Mouse (Mus musculus): ENCODE measurements at regions not wholly inside any gene's neighbourhood (a gene's known extent, or its start where the extent isn't known, plus 50 kb on each side); places are given as distances from the start of the nearest gene placed in this dataset.

- Histone ChIP-seq H3K9me3 (replicated peaks) (no peaks in the 10 kb centered on the region), H3K27me3 (no peaks in the 10 kb centered on the region), H3K9ac (no peak overlapping the region), H3K36me3 (replicated peaks) (no peaks in the 10 kb centered on the region), H3K4me3 (replicated peaks) (no peak overlapping the region), H3K4me2 (no peak overlapping the region), H3K4me1 (replicated peaks) (no peaks in the 10 kb centered on the region), H3K27ac (replicated peaks) (no peak overlapping the region)
- WGBS (ENCODE audit: insufficient replicate concordance), result 68% methylated on average over 11 of the region's 11 CpGs
- no peak for ATAC-seq (ENCODE audit: insufficient read depth)
These were observed 137.8 kb downstream of the Pfkfb3 start for GRCm38 (mm10) chr2:11416122-11416521.

GRCm38 (mm10) chr2:11412521-11412920 lies 141.4 kb downstream of the Pfkfb3 start:
- Histone ChIP-seq H3K27ac (replicated peaks) (no peak overlapping the region), H3K27me3 (no peaks in the 10 kb centered on the region), H3K4me3 (replicated peaks) (no peak overlapping the region), H3K4me1 (replicated peaks) (no peaks in the 10 kb centered on the region), H3K9me3 (replicated peaks) (no peaks in the 10 kb centered on the region), H3K4me2 (no peak overlapping the region), H3K36me3 (replicated peaks) (no peaks in the 10 kb centered on the region), H3K9ac (no peak overlapping the region)
- 65% methylated on average over 6 of the region's 6 CpGs for WGBS (ENCODE audit: insufficient replicate concordance)
- ATAC-seq (ENCODE audit: insufficient read depth), result no peak

- WGBS (ENCODE audit: insufficient replicate concordance), result 66% methylated on average over 5 of the region's 6 CpGs
- H3K9me3 ChIP-seq (replicated peaks), result no peaks in the 10 kb centered on the region
These were observed 145.4 kb downstream of the Pfkfb3 start for GRCm38 (mm10) chr2:11408497-11408896.

GRCm38 (mm10) chr2:11406103-11406615 lies 147.7 kb downstream of the Pfkfb3 start:
- no peaks in the 10 kb centered on the region for H3K27me3 ChIP-seq
- peak; percentile 62 for ATAC-seq (ENCODE audit: insufficient read depth)
- WGBS (ENCODE audit: insufficient replicate concordance), result 53% methylated on average over 1 of the region's 1 CpGs
- no peak overlapping the region for H3K4me2 ChIP-seq
- H3K4me3 ChIP-seq (replicated peaks), result no peak overlapping the region
- H3K9me3 ChIP-seq (replicated peaks), result no peaks in the 10 kb centered on the region
- H3K27ac ChIP-seq (replicated peaks), result no peak overlapping the region
- no peaks in the 10 kb centered on the region for H3K4me1 ChIP-seq (replicated peaks)
- no peak overlapping the region for H3K9ac ChIP-seq
- no peaks in the 10 kb centered on the region for H3K36me3 ChIP-seq (replicated peaks)

More at GRCm38 (mm10) chr2:11408497-11408896, 145.4 kb downstream of the Pfkfb3 start:
- Histone ChIP-seq H3K27ac (replicated peaks) (no peak overlapping the region), H3K4me2 (no peak overlapping the region), H3K27me3 (no peaks in the 10 kb centered on the region), H3K36me3 (replicated peaks) (no peaks in the 10 kb centered on the region), H3K4me1 (replicated peaks) (no peaks in the 10 kb centered on the region), H3K9ac (no peak overlapping the region), H3K4me3 (replicated peaks) (no peak overlapping the region)
- ATAC-seq (ENCODE audit: insufficient read depth), result no peak

- no peaks in the 10 kb centered on the region for H3K9me3 ChIP-seq (replicated peaks)
- no peak overlapping the region for H3K9ac ChIP-seq
- ATAC-seq (ENCODE audit: insufficient read depth), result no peak
- no peak overlapping the region for H3K27ac ChIP-seq (replicated peaks)
- H3K4me3 ChIP-seq (replicated peaks), result no peak overlapping the region
- H3K4me2 ChIP-seq, result no peak overlapping the region
- H3K36me3 ChIP-seq (replicated peaks), result no peaks in the 10 kb centered on the region
- WGBS (ENCODE audit: insufficient replicate concordance), result 76% methylated on average over 10 of the region's 10 CpGs
- no peaks in the 10 kb centered on the region for H3K27me3 ChIP-seq
- 0 out of 2 replicates have a peak, but pooled peaks cover 5% of the 10 kb centered on the region for H3K4me1 ChIP-seq (replicated peaks)
These were observed 151.5 kb downstream of the Pfkfb3 start for GRCm38 (mm10) chr2:11402218-11402848.

GRCm38 (mm10) chr2:11399411-11399810 lies 154.5 kb downstream of the Pfkfb3 start:
- Histone ChIP-seq H3K9me3 (replicated peaks) (no peaks in the 10 kb centered on the region), H3K9ac (no peak overlapping the region), H3K27ac (replicated peaks) (no peak overlapping the region), H3K36me3 (replicated peaks) (no peaks in the 10 kb centered on the region), H3K27me3 (no peaks in the 10 kb centered on the region), H3K4me3 (replicated peaks) (no peak overlapping the region), H3K4me2 (no peak overlapping the region), H3K4me1 (replicated peaks) (0 out of 2 replicates have a peak, but pooled peaks cover 5% of the 10 kb centered on the region)
- ATAC-seq (ENCODE audit: insufficient read depth), result no peak
- WGBS (ENCODE audit: insufficient replicate concordance), result 72% methylated on average over 3 of the region's 3 CpGs

GRCm38 (mm10) chr2:11398949-11399348 lies 154.9 kb downstream of the Pfkfb3 start:
- WGBS (ENCODE audit: insufficient replicate concordance), result 59% methylated on average over 6 of the region's 6 CpGs
- Histone ChIP-seq H3K4me2 (no peak overlapping the region), H3K9me3 (replicated peaks) (no peaks in the 10 kb centered on the region), H3K4me1 (replicated peaks) (0 out of 2 replicates have a peak, but pooled peaks cover 5% of the 10 kb centered on the region), H3K36me3 (replicated peaks) (no peaks in the 10 kb centered on the region), H3K4me3 (replicated peaks) (no peak overlapping the region), H3K27me3 (no peaks in the 10 kb centered on the region), H3K27ac (replicated peaks) (no peak overlapping the region), H3K9ac (no peak overlapping the region)
- ATAC-seq (ENCODE audit: insufficient read depth), result no peak

GRCm38 (mm10) chr2:11398391-11398790 lies 155.5 kb downstream of the Pfkfb3 start:
- Histone ChIP-seq H3K27ac (replicated peaks) (no peak overlapping the region), H3K27me3 (no peaks in the 10 kb centered on the region), H3K4me3 (replicated peaks) (no peak overlapping the region), H3K4me1 (replicated peaks) (0 out of 2 replicates have a peak, but pooled peaks cover 5% of the 10 kb centered on the region), H3K4me2 (no peak overlapping the region), H3K36me3 (replicated peaks) (no peaks in the 10 kb centered on the region), H3K9me3 (replicated peaks) (no peaks in the 10 kb centered on the region), H3K9ac (no peak overlapping the region)
- whole genome bisulfite sequencing (ENCODE audit: insufficient replicate concordance), result 17% methylated on average over 6 of the region's 6 CpGs
- ATAC-seq (ENCODE audit: insufficient read depth), result no peak

GRCm38 (mm10) chr2:11396835-11397234 lies 157.0 kb downstream of the Pfkfb3 start:
- WGBS (ENCODE audit: insufficient replicate concordance), result 71% methylated on average over 3 of the region's 3 CpGs
- H3K36me3 ChIP-seq (replicated peaks), result no peaks in the 10 kb centered on the region
- H3K4me1 ChIP-seq (replicated peaks), result 0 out of 2 replicates have a peak, but pooled peaks cover 5% of the 10 kb centered on the region
- no peaks in the 10 kb centered on the region for H3K9me3 ChIP-seq (replicated peaks)
- no peak overlapping the region for H3K4me3 ChIP-seq (replicated peaks)
- H3K27me3 ChIP-seq, result no peaks in the 10 kb centered on the region
- no peak overlapping the region for H3K4me2 ChIP-seq
- no peak overlapping the region for H3K9ac ChIP-seq
- ATAC-seq (ENCODE audit: insufficient read depth), result no peak
- no peak overlapping the region for H3K27ac ChIP-seq (replicated peaks)

GRCm38 (mm10) chr2:11394675-11395349 lies 159.1 kb downstream of the Pfkfb3 start:
- H3K9me3 ChIP-seq (replicated peaks), result no peaks in the 10 kb centered on the region
- H3K4me3 ChIP-seq (replicated peaks), result no peak overlapping the region
- ATAC-seq (ENCODE audit: insufficient read depth), result no peak
- H3K36me3 ChIP-seq (replicated peaks), result no peaks in the 10 kb centered on the region
- H3K9ac ChIP-seq, result no peak overlapping the region
- H3K4me1 ChIP-seq (replicated peaks), result peaks cover 5% of the 10 kb centered on the region; the same call in 1 of the 2 replicates
- 18% methylated on average over 4 of the region's 5 CpGs for WGBS (ENCODE audit: insufficient replicate concordance)
- no peak overlapping the region for H3K4me2 ChIP-seq
- no peak overlapping the region for H3K27ac ChIP-seq (replicated peaks)
- H3K27me3 ChIP-seq, result no peaks in the 10 kb centered on the region

GRCm38 (mm10) chr2:11391725-11392124 lies 162.2 kb downstream of the Pfkfb3 start:
- H3K9me3 ChIP-seq (replicated peaks), result no peaks in the 10 kb centered on the region
- no peaks in the 10 kb centered on the region for H3K36me3 ChIP-seq (replicated peaks)
- no peak overlapping the region for H3K9ac ChIP-seq
- no peak overlapping the region for H3K4me2 ChIP-seq
- H3K4me1 ChIP-seq (replicated peaks), result no peaks in the 10 kb centered on the region; the same call in 1 of the 2 replicates
- no peak overlapping the region for H3K27ac ChIP-seq (replicated peaks)
- no peaks in the 10 kb centered on the region for H3K27me3 ChIP-seq
- WGBS (ENCODE audit: insufficient replicate concordance), result 68% methylated on average over 6 of the region's 6 CpGs
- no peak overlapping the region for H3K4me3 ChIP-seq (replicated peaks)
- no peak for ATAC-seq (ENCODE audit: insufficient read depth)

All from liver, embryonic 15.5 days (tissue).